Mouse (Mus musculus): ENCODE measurements around the gene Olfr390. TPM values are rescaled to one million over a fixed set of nuclear protein-coding genes. Genes with fewer than 3 reads are reported as not detected.

The Olfr390 gene
- polyA plus RNA-seq (2015; fragmentation: Nextera tagmentation; extraction: Ambion mirVana): not detected in 2 replicates

- no peak within 1 kb of the TSS for H3K4me2 ChIP-seq
- ATAC-seq (ENCODE audit: low read depth): no peak
- H3K36me3 ChIP-seq: no peaks in the 10 kb centered on the region
- H3K9ac ChIP-seq: no peak within 1 kb of the TSS
- H3K27me3 ChIP-seq: no peaks in the 10 kb centered on the region
- H3K9me3 ChIP-seq: peaks cover 12% of the 10 kb centered on the region; the same call in 1 of the 2 replicates
- H3K4me1 ChIP-seq (replicated peaks): no peaks in the 10 kb centered on the region
- no peak within 1 kb of the TSS for H3K4me3 ChIP-seq
- H3K27ac ChIP-seq (replicated peaks): no peak within 1 kb of the TSS
- WGBS: 71% methylated on average over 1 of the region's 1 CpGs
Measured at GRCm38 (mm10) chr11:73782664-73783063, at the start of gene Olfr390. Gene Olfr390 (plus strand): TSS chr11:73782964.

GRCm38 (mm10) chr11:73759115-73759514 lies 23.6 kb upstream of the Olfr390 start:
- H3K27ac ChIP-seq (replicated peaks): no peak overlapping the region

GRCm38 (mm10) chr11:73780613-73781012 lies 2.2 kb upstream of the Olfr390 start, which contains the start of gene Olfr389:
Gene Olfr389 (minus strand): TSS chr11:73780713.
- 83% methylated on average over 1 of the region's 1 CpGs for WGBS
- no peak within 1 kb of the TSS for H3K4me3 ChIP-seq
- no peak within 1 kb of the TSS for H3K4me2 ChIP-seq
- H3K27ac ChIP-seq (replicated peaks): no peak within 1 kb of the TSS
- H3K4me1 ChIP-seq (replicated peaks): no peaks in the 10 kb centered on the region
- no peak for ATAC-seq (ENCODE audit: low read depth)
- H3K36me3 ChIP-seq: no peaks in the 10 kb centered on the region
- H3K9ac ChIP-seq: no peak within 1 kb of the TSS
- H3K9me3 ChIP-seq: peaks cover 8% of the 10 kb centered on the region; the same call in 1 of the 2 replicates
- H3K27me3 ChIP-seq: no peaks in the 10 kb centered on the region

More at GRCm38 (mm10) chr11:73759115-73759514, 23.6 kb upstream of the Olfr390 start:
- no peak overlapping the region for H3K4me2 ChIP-seq
- no peaks in the 10 kb centered on the region for H3K27me3 ChIP-seq
- H3K36me3 ChIP-seq: no peaks in the 10 kb centered on the region
- no peak for ATAC-seq (ENCODE audit: low read depth)
- H3K9me3 ChIP-seq: peaks cover 21% of the 10 kb centered on the region
- no peak overlapping the region for H3K9ac ChIP-seq
- H3K4me1 ChIP-seq (replicated peaks): no peaks in the 10 kb centered on the region
- no peak overlapping the region for H3K4me3 ChIP-seq

- H3K27me3 ChIP-seq: no peaks in the 10 kb centered on the region
- H3K9me3 ChIP-seq: no peaks in the 10 kb centered on the region; the same call in 1 of the 2 replicates
- H3K27ac ChIP-seq (replicated peaks): no peak within 1 kb of the TSS
- H3K9ac ChIP-seq: no peak within 1 kb of the TSS
- no peak for ATAC-seq (ENCODE audit: low read depth)
- WGBS: 40% methylated on average over 1 of the region's 1 CpGs
- no peak within 1 kb of the TSS for H3K4me3 ChIP-seq
- H3K4me1 ChIP-seq (replicated peaks): no peaks in the 10 kb centered on the region
- H3K36me3 ChIP-seq: no peaks in the 10 kb centered on the region
- H3K4me2 ChIP-seq: no peak within 1 kb of the TSS
Measured at GRCm38 (mm10) chr11:73802952-73803351, 20.2 kb downstream of the Olfr390 start, which contains the start of gene Olfr391-ps. Gene Olfr391-ps (minus strand): TSS chr11:73803052.

GRCm38 (mm10) chr11:73816949-73817348 lies 34.2 kb downstream of the Olfr390 start, which contains the start of gene Olfr392:
Gene Olfr392 (minus strand): TSS chr11:73817049.
- no peaks in the 10 kb centered on the region for H3K27me3 ChIP-seq
- no peak for ATAC-seq (ENCODE audit: low read depth)
- H3K4me2 ChIP-seq: no peak within 1 kb of the TSS
- no peaks in the 10 kb centered on the region for H3K4me1 ChIP-seq (replicated peaks)
- H3K9ac ChIP-seq: no peak within 1 kb of the TSS
- H3K36me3 ChIP-seq: no peaks in the 10 kb centered on the region
- 0 out of 2 replicates have a peak, but pooled peaks cover 6% of the 10 kb centered on the region for H3K9me3 ChIP-seq
- H3K27ac ChIP-seq (replicated peaks): no peak within 1 kb of the TSS
- H3K4me3 ChIP-seq: no peak within 1 kb of the TSS
- 93% methylated on average over 1 of the region's 1 CpGs for WGBS

Other genes with a start within 250 kb of the Olfr390 start
- not detected in 2 replicates for gene Olfr385, start 190.0 kb upstream of the Olfr390 start, polyA plus RNA-seq (2015; fragmentation: Nextera tagmentation; extraction: Ambion mirVana)
- not detected in 2 replicates for gene Olfr384, start 184.4 kb upstream of the Olfr390 start, polyA plus RNA-seq (2015; fragmentation: Nextera tagmentation; extraction: Ambion mirVana)
- gene Zfp735, start 94.2 kb upstream of the Olfr390 start, polyA plus RNA-seq (2015; fragmentation: Nextera tagmentation; extraction: Ambion mirVana): not detected in 2 replicates
- not detected in 2 replicates for gene Olfr389, start 2.3 kb upstream of the Olfr390 start, polyA plus RNA-seq (2015; fragmentation: Nextera tagmentation; extraction: Ambion mirVana)
- not detected in 2 replicates for gene Olfr391-ps, start 20.1 kb downstream of the Olfr390 start, polyA plus RNA-seq (2015; fragmentation: Nextera tagmentation; extraction: Ambion mirVana)
- gene Olfr392, start 34.1 kb downstream of the Olfr390 start, polyA plus RNA-seq (2015; fragmentation: Nextera tagmentation; extraction: Ambion mirVana): not detected in 2 replicates
- not detected in 2 replicates for gene Olfr393, start 68.5 kb downstream of the Olfr390 start, polyA plus RNA-seq (2015; fragmentation: Nextera tagmentation; extraction: Ambion mirVana)
- not detected in 2 replicates for gene Olfr394, start 107.8 kb downstream of the Olfr390 start, polyA plus RNA-seq (2015; fragmentation: Nextera tagmentation; extraction: Ambion mirVana)
- gene Olfr395, start 126.3 kb downstream of the Olfr390 start, polyA plus RNA-seq (2015; fragmentation: Nextera tagmentation; extraction: Ambion mirVana): not detected in 2 replicates
- not detected in 2 replicates for gene Olfr23, start 153.7 kb downstream of the Olfr390 start, polyA plus RNA-seq (2015; fragmentation: Nextera tagmentation; extraction: Ambion mirVana)
- not detected in 2 replicates for gene Olfr397, start 177.9 kb downstream of the Olfr390 start, polyA plus RNA-seq (2015; fragmentation: Nextera tagmentation; extraction: Ambion mirVana)
- gene Olfr398, start 207.4 kb downstream of the Olfr390 start, polyA plus RNA-seq (2015; fragmentation: Nextera tagmentation; extraction: Ambion mirVana): not detected in 2 replicates